Mouse (Mus musculus) left cerebral cortex, adult 11 months (tissue): ENCODE results near the gene Chst12.

ENCODE experiments used
- DNase-seq: peaks from one replicate; pipeline ENCODE4 v3.0.0; 2022; ENCODE audit warnings: low spot score

Gene Chst12

GRCm38 (mm10) chr5:140570223-140570870 lies 65.0 kb downstream of the Chst12 start:
- no peak for DNase-seq

- DNase-seq, result no peak
These were observed 65.9 kb downstream of the Chst12 start for GRCm38 (mm10) chr5:140571201-140571600.

GRCm38 (mm10) chr5:140571673-140572072 lies 66.3 kb downstream of the Chst12 start:
- no peak for DNase-seq

- no peak for DNase-seq
These were observed 67.3 kb downstream of the Chst12 start for GRCm38 (mm10) chr5:140572611-140573010.
